Comparison of ENCODE assay signal across 8 mouse cellular contexts in genomic region chr12:116772081-116772566, GRCm38 (mm10).
DNase-seq lines count a peak whose midpoint lies in the region; ATAC-seq and TF ChIP-seq lines count a peak whose summit lies in the region.

No protein-coding gene starts in this region.

- TF ChIP-seq CTCF in thymus, adult 2 months (IDR thresholded peaks at IDR 0.05; ENCODE audit: borderline replicate concordance, control insufficient read depth, extremely low read depth, insufficient read depth, low read length, poor library complexity) = no peak

- 44% methylated on average over 7 of the region's 7 CpGs for WGBS in kidney, embryonic 16.5 days
- 67% methylated on average over 7 of the region's 7 CpGs for WGBS in thymus, adult 2 months

- H3K36me3 ChIP-seq in kidney, embryonic 16.5 days (ENCODE audit: insufficient read depth, low read length) = no peaks in the 10 kb centered on the region
- no peaks in the 10 kb centered on the region for H3K36me3 ChIP-seq in thymus, adult 2 months (ENCODE audit: control insufficient read depth, insufficient read depth, low read length)

- no peak overlapping the region for H3K4me2 ChIP-seq in kidney, embryonic 16.5 days (replicated peaks; ENCODE audit: low read depth, low read length)

- H3K4me1 ChIP-seq in kidney, embryonic 16.5 days (ENCODE audit: insufficient read depth, low read length) = no peaks in the 10 kb centered on the region
- H3K4me1 ChIP-seq in thymus, adult 2 months (replicated peaks; ENCODE audit: control insufficient read depth, insufficient read depth, low read length) = no peaks in the 10 kb centered on the region

- peak; percentile 30 for DNase-seq in kidney, adult 11 months
- peak; percentile 27 for DNase-seq in embryo, embryonic 11 days
- peak; percentile 4 for DNase-seq in kidney, postnatal 14 days
- DNase-seq in mesoderm, embryonic 11.5 days (ENCODE audit: low read depth, low spot score) = peak; percentile 8
- no peak for DNase-seq in right cerebral cortex, adult 2 months (ENCODE audit: low spot score in 2 of 2)
- no peak for DNase-seq in thymus, adult 2 months
- no peak for DNase-seq in left cerebral cortex, postnatal 14 days (ENCODE audit: low spot score in 2 of 2)

- H3K9ac ChIP-seq in kidney, embryonic 16.5 days (replicated peaks; ENCODE audit: low read length) = no peak overlapping the region

- intact Hi-C loops in left cerebral cortex, postnatal 14 days (cut with DNase I) = no loop called here

- H3K27ac ChIP-seq in kidney, embryonic 16.5 days (ENCODE audit: low read length) = no peak overlapping the region
- H3K27ac ChIP-seq in thymus, adult 2 months (ENCODE audit: control insufficient read depth, insufficient read depth, low read length) = no peak overlapping the region

- no peak overlapping the region for H3K4me3 ChIP-seq in kidney, embryonic 16.5 days (ENCODE audit: low read length)
- no peak overlapping the region for H3K4me3 ChIP-seq in thymus, adult 2 months (ENCODE audit: control insufficient read depth, insufficient read depth, low read length)

- no peaks in the 10 kb centered on the region for H3K9me3 ChIP-seq in kidney, embryonic 16.5 days (ENCODE audit: low read length)

- H3K27me3 ChIP-seq in kidney, embryonic 16.5 days (ENCODE audit: insufficient read depth, low read length) = no peaks in the 10 kb centered on the region
- H3K27me3 ChIP-seq in thymus, adult 2 months (ENCODE audit: control insufficient read depth, insufficient read depth, low read length) = no peaks in the 10 kb centered on the region

- no peak for ATAC-seq in kidney, embryonic 16.5 days (ENCODE audit: low FRiP score, low TSS enrichment)

- no peak for TF ChIP-seq POLR2A in thymus, adult 2 months (IDR thresholded peaks at IDR 0.05; ENCODE audit: control insufficient read depth, extremely low read depth, insufficient read depth, low read length, poor library complexity)

Comparison
In these comparisons a context has a peak if more than half of its experiments do, and no peak if none do; other contexts are left out.
1. DNase-seq: peak in kidney, adult 11 months (single experiment), embryo, embryonic 11 days (single experiment), kidney, postnatal 14 days (single experiment) and mesoderm, embryonic 11.5 days (single experiment); none in right cerebral cortex, adult 2 months (0 of 2), thymus, adult 2 months (single experiment) and left cerebral cortex, postnatal 14 days (0 of 2).